Mouse (Mus musculus) c-Kit-positive CD71-positive TER-119-negative erythroid progenitor cells, embryonic 14.5 days (primary cell): ENCODE results near the gene Pnmt.

Experiments
- DNase-seq: peaks from one replicate; pipeline ENCODE4 v3.0.0-alpha.2; 2013; ENCODE audit warnings: low read depth

The Pnmt gene

GRCm38 (mm10) chr11:98417074-98417473 lies 30.8 kb downstream of the Pnmt start:
- no peak for DNase-seq

- no peak for DNase-seq
Observed at GRCm38 (mm10) chr11:98418273-98418672, 32.0 kb downstream of the Pnmt start.

DNA sequence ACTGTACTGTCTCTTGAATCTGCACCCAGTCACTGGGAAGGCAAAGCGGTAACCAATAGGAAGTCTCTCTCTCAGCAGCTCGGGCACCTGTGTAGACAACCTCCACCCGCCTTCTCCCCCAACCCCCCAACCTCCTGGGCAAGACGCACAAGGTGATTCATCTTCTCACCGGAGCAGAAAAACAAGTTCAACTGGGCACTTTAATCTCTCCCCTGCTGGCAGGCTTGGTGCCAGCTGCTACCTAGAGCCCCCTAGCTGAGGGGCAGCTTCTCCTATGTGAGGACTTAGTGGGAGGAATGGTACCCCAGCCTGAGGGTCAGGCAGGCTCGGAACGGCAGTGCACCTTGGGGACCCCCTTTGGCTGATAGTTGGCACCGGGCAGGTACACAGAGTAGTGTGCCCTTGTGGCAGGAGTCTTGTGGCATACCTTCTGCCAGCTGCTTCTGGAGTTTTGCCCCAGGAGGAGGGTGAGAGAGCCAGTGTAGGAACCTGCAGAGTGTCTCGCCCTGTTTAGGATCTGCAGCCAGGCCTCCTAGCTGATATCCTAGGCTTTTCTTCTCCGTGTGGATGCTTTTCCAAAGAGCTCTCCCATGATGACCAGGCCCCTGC lies 32.8 kb downstream of the Pnmt start:
- DNase-seq, result no peak

DNA sequence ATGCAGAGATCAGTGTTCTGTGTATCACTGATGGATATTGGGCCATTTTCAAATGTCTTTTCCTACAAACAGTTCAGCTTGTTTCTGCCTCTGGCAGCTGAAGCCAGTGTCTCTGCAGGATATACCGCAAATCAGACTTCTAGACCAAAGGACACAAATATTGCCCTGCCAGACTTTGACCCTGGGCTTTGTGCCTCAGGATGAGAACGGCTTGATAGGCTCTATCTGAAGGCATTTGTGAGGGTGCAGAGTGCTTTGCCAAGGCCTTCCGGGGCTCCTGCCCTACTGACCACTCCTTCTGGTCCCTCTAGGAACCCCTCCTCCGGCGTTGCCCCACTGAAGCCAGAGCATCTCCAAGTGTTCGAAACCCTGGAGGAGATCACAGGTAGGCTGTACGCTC lies 40.3 kb downstream of the Pnmt start:
- no peak for DNase-seq

DNA sequence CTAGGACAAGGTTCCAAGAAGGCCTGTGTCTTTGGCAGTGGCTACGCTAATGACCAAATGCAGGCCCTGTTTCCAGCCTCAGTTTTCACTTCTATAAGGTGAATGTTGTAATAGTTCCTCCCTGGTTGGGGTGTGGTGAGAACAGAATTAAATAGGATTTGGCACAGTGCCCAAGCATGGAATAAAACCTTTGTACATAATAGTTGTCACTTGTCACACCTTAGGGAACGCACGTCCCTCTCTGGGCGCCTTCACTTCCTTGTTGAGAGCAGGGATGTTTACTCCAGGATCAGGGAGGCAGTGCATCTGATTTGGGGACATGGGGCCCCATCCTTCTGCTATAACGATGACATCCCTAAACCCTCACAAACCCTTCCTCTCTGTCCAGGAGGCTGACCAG lies 42.2 kb downstream of the Pnmt start:
- no peak for DNase-seq

- no peak for DNase-seq
Observed at GRCm38 (mm10) chr11:98431743-98432502, 45.7 kb downstream of the Pnmt start.

DNA sequence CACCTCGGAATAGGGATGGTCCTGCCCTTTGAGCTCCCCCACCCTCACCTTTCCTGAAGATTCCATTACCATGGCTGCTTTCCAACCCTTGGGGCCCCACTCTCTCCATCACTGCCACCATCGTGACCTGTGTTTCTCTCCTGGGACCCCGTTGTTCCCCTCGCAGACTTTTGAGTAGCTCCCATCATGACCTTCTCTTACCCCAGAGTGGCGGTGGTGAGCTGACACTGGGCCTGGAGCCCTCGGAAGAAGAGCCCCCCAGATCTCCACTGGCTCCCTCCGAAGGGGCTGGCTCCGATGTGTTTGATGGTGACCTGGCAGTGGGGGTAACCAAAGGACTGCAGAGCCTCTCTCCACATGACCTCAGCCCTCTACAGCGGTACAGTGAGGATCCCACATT lies 49.5 kb downstream of the Pnmt start:
- no peak for DNase-seq

- no peak for DNase-seq
Observed at GRCm38 (mm10) chr11:98437441-98437840, 51.2 kb downstream of the Pnmt start.
